Mouse (Mus musculus) MEL-GATA-1-ER (cell line): ENCODE data around the gene H2-T22.
A peak's percentile ranks its signal among the peaks of the same experiment; 100 is the strongest.

ENCODE experiments used
- DNase-seq: peaks from one replicate; pipeline ENCODE4 v3.0.0-alpha.2; 2012; ENCODE audit warnings: low read depth; ENCODE audit errors: extremely low read depth

Gene H2-T22

GRCm38 (mm10) chr17:35998545-35999305 lies 43.8 kb downstream of the H2-T22 start:
- no peak for DNase-seq

- DNase-seq = peak; percentile 93
Measured at GRCm38 (mm10) chr17:35997713-35998510, 44.6 kb downstream of the H2-T22 start.

GRCm38 (mm10) chr17:35996949-35997348 lies 45.6 kb downstream of the H2-T22 start:
- DNase-seq = peak; percentile 94

GRCm38 (mm10) chr17:35994879-35995240 lies 47.7 kb downstream of the H2-T22 start:
- DNase-seq = no peak

GRCm38 (mm10) chr17:35994175-35994878 lies 48.2 kb downstream of the H2-T22 start:
- peak; percentile 92 for DNase-seq

- DNase-seq = no peak
Measured at GRCm38 (mm10) chr17:35993675-35994074, 48.9 kb downstream of the H2-T22 start.

GRCm38 (mm10) chr17:35991781-35992180 lies 50.8 kb downstream of the H2-T22 start:
- DNase-seq = no peak
